Mouse (Mus musculus) E14TG2a.4 (cell line): ENCODE measurements around the gene Ank2.

ENCODE experiments used
- CTCF ChIP-seq: conservative IDR thresholded peaks from 2 replicates; pipeline ENCODE4 v1.5.1; 2014; ENCODE audit warnings: low read length
- NANOG ChIP-seq: IDR thresholded peaks from 2 replicates; pipeline ENCODE4 v1.6.1; 2014; ENCODE audit warnings: borderline replicate concordance, low read length, mixed read lengths
- POU5F1 ChIP-seq: IDR thresholded peaks from 2 replicates; pipeline ENCODE4 v1.6.1; 2014; ENCODE audit warnings: low read length, borderline replicate concordance

- TF ChIP-seq CTCF (peak; percentile 29), NANOG (no peak), POU5F1 (no peak)
These were observed 176.3 kb downstream of the Ank2 start for GRCm38 (mm10) chr3:127322870-127323269.
